Mouse (Mus musculus): ENCODE results near the gene Nos1ap.

The Nos1ap gene

GRCm38 (mm10) chr1:170405152-170405551, 184.5 kb downstream of the Nos1ap start:
- DNase-seq: no peak

- no peak for DNase-seq
Observed at GRCm38 (mm10) chr1:170402682-170403081, 187.0 kb downstream of the Nos1ap start.

GRCm38 (mm10) chr1:170398866-170399265, 190.8 kb downstream of the Nos1ap start:
- DNase-seq: no peak

DNA sequence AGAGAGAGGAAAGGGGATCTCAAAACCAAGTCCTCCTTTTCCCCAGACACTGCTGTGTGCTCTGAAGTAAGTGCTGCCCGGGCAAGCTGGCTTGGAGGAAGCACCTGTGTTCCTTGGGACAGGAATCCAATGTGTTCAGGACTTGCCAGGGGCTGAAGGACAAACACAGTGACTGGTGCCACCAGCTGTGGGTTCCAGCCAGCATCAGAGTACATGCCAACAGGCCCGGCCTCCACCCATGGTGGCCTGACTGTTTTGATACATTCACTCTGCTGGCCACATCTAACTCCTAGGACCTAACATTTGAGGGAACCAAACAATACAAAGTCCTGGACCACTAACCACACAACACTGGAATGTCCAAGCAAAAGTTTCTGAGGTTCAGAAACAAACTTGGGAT, 194.6 kb downstream of the Nos1ap start:
- DNase-seq: no peak

- DNase-seq: no peak
Observed at GRCm38 (mm10) chr1:170394641-170395040, 195.0 kb downstream of the Nos1ap start.

DNA sequence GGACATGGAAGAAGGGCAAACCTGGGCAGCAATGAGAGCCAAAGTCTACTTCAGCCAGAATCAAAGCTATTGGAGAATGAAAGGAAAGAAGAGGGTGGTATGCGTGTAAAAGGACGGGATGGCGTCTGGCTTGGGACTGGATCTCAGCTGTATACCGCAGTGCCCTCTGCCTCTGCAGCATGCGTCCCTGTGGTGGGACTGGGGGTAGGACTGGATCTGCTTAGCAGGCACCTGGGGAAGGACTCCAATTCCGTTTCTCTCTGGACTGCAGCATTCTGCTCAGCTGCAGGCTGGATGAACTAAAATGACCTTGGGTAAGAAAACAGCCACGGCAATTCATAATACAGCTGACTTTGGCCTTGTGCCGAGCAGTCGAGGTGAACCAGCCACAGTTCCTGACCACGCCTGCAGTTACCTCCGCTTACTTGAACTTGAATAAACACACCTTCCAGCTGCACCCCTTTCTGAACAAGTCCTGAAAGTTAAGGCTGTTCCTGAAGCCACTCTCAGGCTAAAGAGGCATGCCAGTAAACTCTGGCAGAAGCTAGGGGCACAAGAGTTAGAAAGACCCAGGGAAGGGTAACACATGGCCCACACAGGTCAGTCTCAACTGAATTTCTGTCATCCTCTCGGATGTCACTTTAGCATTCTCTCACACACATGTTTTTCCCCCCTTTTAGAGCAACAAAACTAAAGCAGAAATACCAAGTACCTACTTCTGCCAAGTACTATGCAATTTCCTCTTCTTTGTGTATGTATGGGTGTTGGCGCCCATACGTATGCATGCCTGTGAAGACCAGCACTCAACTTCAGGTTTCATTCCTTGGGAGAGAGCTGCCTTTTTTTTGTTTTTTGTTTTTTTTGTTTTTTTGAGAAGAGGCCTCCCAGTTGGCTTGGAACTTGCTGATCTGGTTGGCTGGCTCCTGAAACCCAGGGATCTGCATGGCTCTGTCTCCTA, 196.6 kb downstream of the Nos1ap start:
- DNase-seq: no peak

DNA sequence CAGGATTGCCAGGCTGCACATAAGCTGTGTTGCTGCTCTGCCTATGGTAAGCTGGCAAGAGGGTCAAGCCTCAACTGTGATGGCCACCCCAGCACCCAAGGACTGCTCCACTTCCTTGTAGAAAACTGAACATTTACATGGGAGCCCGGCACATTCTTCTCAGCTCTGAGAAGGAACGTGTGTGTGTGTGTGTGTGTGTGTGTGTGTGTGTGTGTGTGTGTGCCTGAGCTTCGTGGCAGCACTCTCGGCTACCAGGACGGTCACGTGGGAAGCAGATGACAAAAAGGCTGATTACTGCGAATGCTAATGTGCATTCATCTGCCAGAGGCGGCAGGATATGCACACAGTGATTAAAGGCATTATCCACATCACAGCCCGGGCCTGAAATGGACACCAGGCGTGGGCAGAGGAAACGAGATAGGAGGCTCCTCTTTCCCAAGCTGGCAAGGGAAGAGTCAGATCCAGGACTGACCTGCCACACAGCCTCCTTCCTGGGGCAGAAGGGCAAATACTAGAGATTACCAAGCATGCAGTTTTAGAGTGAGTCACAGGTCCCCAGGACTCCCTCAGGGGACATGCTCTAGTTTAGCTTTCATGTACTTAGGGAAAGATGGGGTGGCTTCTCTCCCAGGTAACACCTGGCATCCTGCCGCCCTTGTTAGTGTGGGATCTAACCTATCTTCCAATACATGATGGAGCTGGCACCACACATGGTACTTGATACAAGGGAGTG, 202.3 kb downstream of the Nos1ap start:
- no peak for DNase-seq

DNA sequence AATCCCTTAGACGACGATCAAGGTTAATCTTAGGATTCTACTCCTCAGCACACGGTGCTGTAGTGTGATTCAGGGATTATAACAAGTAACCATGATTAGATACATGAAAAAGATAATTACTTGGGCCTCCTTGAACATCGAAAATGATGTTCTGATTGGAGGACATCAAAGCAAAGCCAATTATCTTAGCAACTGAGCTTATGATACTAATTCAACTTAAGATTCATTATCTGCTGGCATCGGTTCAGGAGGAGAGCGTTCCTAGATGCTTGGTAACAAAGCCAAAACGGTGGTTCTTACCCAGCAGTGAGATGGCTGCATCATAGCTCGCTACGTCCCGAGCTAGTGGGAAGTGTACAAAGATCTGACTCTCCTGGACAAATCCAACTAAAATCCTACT, 204.2 kb downstream of the Nos1ap start:
- no peak for DNase-seq

DNA sequence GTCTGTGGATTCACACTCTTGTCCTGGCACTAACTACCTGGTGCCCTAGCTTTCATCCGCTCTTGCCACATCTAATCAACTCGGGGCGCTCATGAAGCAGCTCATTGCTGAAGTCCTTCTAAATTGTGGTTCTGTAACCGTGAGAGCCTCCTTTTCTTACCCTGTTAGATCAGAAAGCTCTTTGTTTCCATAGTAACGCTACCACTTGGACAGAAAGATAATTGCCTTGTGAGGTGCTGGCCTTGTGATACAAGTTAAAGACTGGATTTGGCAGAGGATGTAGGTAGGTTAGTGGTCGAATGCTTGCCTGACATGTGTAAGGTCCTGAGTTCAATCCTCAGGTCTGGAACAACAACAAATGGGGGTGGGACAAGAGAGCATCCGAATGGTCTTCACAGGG, 206.1 kb downstream of the Nos1ap start:
- DNase-seq: no peak

- DNase-seq: no peak
Observed at GRCm38 (mm10) chr1:170381457-170381856, 208.2 kb downstream of the Nos1ap start.

DNA sequence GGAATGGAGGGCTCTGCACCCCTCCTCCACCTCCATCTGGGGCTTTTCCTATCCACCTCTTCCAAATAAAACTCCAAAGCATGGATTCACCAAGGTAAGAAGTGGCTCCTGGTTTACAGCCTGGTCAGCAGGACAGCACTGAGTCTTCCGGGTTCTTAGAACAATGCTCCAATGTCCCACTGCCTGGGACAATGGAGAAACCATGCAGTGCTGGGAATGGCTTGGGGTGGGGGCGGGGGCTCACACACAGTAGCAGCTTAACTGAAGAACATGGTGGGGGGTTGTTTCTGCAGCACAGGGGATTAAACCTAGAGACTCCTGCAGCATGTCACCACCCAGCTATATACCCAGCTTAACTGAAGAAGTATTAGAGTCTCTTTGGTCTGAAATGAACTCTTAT, 209.2 kb downstream of the Nos1ap start:
- DNase-seq: no peak

- no peak for DNase-seq
Observed at GRCm38 (mm10) chr1:170375721-170376120, 213.9 kb downstream of the Nos1ap start.

DNA sequence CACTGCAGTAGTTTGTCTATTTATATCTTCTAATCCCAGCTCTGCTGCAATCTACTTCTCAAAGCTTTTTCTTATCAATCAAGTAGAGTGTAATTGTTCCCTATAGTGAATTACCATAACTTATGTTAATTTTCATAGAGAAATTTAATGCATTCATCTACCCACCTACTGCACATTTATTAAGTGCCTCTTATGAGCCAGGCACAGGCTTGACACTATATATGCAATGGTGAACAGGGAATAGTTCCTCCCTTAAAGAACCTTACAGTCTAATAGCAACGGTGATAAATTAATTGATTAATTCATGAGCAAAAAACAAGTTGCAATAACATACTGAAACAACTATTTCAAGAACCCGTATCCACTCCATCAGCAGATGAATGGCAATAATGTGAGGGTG, 215.9 kb downstream of the Nos1ap start:
- DNase-seq: no peak

DNA sequence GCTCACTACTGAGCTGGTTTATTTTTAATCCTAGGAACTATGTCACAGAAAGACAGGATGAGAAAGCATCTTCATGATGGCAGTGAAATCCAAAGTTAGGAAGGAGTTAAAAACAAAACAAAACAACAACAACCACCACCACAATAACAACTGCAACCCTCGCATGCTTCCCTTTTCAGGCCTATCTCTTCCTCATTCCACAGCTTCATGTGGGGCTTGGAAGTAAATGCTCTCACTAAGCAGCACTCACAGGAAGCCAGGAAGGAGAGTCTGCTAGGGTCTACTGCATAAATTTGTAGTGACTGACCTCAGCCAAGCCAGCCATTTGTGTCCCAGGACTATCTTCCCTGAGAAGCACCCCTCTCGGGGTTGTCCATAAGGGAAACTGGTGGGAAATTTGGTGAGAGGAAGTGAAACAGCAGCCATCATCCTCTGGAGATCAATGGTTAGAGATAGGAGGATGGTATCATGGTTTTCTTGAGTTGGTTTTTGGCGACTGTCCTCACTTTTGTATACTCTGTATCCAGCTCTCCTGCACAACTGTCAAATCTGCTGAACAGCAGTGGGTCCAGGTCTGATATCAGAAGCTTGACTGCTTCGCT, 218.4 kb downstream of the Nos1ap start:
- no peak for DNase-seq

DNA sequence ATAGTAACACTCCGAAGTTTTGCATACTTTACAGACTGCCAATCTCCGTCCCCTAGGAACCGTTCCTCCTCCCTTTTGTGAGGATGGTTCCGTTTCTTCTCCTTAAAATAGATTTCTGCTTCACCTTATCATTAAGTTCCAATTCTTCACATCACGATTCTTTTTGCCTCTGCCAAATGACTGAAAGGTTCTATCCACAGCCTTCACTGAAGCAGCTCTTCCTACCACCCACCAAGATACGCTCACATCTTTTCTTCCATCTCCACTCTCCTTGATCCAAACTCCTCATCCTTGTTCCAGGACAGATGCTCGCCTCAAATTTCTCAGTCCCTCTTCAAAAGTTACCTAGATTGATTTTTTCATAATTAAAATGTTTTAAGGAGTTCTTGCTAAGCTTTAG, 220.8 kb downstream of the Nos1ap start:
- DNase-seq: no peak

DNA sequence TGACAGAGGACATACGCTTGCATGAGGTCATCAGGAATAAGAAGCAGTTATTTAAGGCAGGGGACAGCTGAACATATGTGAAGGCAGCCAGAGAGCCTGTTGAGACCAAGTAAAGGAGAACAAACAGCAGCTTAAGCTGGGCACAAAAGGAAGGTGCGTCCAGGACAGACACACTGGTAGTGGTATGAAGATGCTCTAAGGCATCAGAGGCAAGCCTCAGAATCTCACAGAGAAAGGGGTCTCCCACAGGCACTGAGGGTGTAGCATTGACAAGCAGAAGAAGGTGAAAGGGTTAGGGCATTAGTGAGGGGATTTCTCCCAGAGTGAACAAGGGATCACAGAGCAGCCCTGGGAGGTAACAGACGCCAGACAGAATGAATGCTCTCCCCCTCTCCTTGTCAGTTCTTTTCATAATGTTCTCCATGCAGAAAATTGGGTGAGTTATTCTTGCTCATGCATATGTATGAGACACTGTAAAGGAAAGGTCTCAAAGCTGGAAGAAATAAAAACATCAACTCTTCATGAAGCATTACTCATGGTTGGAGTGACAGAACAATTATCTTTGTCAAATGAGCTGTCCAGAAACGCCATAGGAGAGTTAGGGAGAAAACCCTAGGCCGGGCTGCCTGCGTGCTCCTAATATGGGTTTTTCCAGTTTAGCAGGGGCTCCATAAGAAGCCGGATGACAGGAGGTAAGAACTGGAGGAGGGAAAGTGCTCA, 222.5 kb downstream of the Nos1ap start:
- no peak for DNase-seq

- no peak for DNase-seq
Observed at GRCm38 (mm10) chr1:170363746-170364145, 225.9 kb downstream of the Nos1ap start.

- DNase-seq: no peak
Observed at GRCm38 (mm10) chr1:170360183-170360915, 229.3 kb downstream of the Nos1ap start.

GRCm38 (mm10) chr1:170353335-170353734, 236.3 kb downstream of the Nos1ap start:
- DNase-seq: no peak

GRCm38 (mm10) chr1:170351080-170351479, 238.6 kb downstream of the Nos1ap start:
- DNase-seq: no peak

DNA sequence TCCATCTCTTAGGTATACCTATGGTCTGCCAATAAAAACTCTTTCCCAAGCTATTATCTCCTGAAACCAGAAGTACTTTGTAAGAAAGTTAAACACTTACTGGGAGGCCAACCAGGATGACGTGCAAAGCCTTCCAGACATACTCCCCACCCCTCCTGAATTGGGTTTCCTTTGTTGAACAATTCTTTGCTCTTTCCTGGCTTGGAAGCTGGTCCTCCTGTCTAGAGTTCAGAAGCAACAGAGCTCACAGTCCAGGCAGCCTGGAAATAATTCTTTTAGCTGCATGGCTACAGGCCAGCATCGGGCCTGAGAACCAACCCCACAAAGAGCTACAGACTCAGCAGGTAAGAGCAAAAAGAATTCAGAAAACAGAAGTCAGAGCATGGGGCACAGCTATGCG, 243.4 kb downstream of the Nos1ap start:
- DNase-seq: no peak

GRCm38 (mm10) chr1:170343906-170344305, 245.8 kb downstream of the Nos1ap start:
- no peak for DNase-seq

Data from cerebellum, adult 11 months (tissue).